16 mouse cellular contexts compared by ENCODE assay signal in the genomic region with DNA sequence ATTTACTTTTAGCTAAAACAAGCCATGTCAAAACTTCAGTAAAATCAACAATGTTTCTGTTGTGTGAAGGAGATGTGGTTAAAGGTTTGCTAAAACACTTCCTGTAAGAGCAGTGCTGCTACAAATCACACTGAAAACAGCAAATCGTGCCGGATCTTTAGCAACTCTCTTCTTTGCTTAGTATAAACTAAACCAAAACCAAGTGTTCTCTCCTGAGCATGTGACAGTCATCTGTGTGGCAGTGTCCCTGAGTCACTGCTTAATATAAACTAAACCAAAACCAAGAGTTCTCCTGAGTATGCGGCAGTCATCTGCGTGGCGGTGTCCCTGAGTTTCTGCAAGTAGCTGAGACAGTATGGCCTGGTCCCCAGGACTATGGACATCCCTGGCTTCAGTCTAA. TPM values are rescaled to one million over a fixed set of nuclear protein-coding genes. Genes with fewer than 3 reads are reported as not detected.
DNase-seq lines count a peak whose midpoint lies in the region; ATAC-seq lines count a peak whose summit lies in the region.
"Had no signal": no experiment of that assay in that cellular context is flagged by ENCODE, and none has a peak within 500 bp of the region (broad histone marks: within the 10 kb centered on the region; RNA-seq: fewer than 3 reads in every experiment).

No protein-coding gene starts in this region.

- peak; percentile 85 for ATAC-seq in activated CD4-positive, CD25-positive, alpha-beta regulatory T cell, adult 4 months
- ATAC-seq in frontal cortex, adult (ENCODE audit: low TSS enrichment): peak; percentile 62
- peak; percentile 46 for ATAC-seq in monocyte, adult 5-6 weeks (replicated peaks; ENCODE audit: insufficient number of reproducible peaks, low FRiP score, low TSS enrichment, poor library complexity, severe bottlenecking)

- peak; percentile 29 for DNase-seq in CD4-positive, CD25-positive, alpha-beta regulatory T cell, adult 2 months (ENCODE audit: low read depth, low spot score)
- peak; percentile 55 for DNase-seq in induced T-regulatory cell, adult 2 months (ENCODE audit: low read depth)
- peak; percentile 78 for DNase-seq in layer of hippocampus, adult 9-11 months
- DNase-seq in lung, postnatal 36 days: peak; percentile 44

RNA-seq across cellular contexts. Expression of gene Mthfsl, which starts 10.3 kb away (rescaled TPM):
- 100 to 1,000 TPM in 1 of 2 experiments, 10 to 100 TPM in 1; 95.6 to 109 TPM for polyA plus RNA-seq in activated CD4-positive, CD25-positive, alpha-beta regulatory T cell, adult 4 months (2017; shearing (Covaris generic))
- total RNA-seq in monocyte, adult 5-6 weeks (2017): 55.6 to 71.6 TPM (median 62.4 TPM) in 3 replicates

RNA-seq across cellular contexts. Expression of gene Bcl2a1d, which starts 21.9 kb away (rescaled TPM):
- polyA plus RNA-seq in activated CD4-positive, CD25-positive, alpha-beta regulatory T cell, adult 4 months (2017; shearing (Covaris generic)): 100 to 1,000 TPM in 1 of 2 experiments, 10 to 100 TPM in 1; 91.4 to 139 TPM
- total RNA-seq in monocyte, adult 5-6 weeks (2017): 257 to 385 TPM (median 377 TPM) in 3 replicates
- total RNA-seq: gastrocnemius, adult 2 months; gastrocnemius, postnatal 25 days; heart, postnatal 4 days; hindbrain, postnatal 0 days had no signal
- polyA plus RNA-seq: embryonic facial prominence, embryonic 10.5 days; forebrain, embryonic 13.5 days; forebrain, postnatal 0 days; heart, embryonic 10.5 days; hindbrain, embryonic 13.5 days had no signal

Comparison
In these comparisons a context has a peak if more than half of its experiments do, and no peak if none do; other contexts are left out.
1. Peak in every context shown above with its lines: DNase-seq and ATAC-seq.